Mouse (Mus musculus) right cerebral cortex, postnatal 10 days (tissue): ENCODE measurements around the gene Myof.

Experiments
- DNase-seq, 2 experiments: peaks; one replicate each; pipeline ENCODE4 v3.0.0; 2021; ENCODE audit warnings: low spot score in 2 of 2

The Myof gene

DNA sequence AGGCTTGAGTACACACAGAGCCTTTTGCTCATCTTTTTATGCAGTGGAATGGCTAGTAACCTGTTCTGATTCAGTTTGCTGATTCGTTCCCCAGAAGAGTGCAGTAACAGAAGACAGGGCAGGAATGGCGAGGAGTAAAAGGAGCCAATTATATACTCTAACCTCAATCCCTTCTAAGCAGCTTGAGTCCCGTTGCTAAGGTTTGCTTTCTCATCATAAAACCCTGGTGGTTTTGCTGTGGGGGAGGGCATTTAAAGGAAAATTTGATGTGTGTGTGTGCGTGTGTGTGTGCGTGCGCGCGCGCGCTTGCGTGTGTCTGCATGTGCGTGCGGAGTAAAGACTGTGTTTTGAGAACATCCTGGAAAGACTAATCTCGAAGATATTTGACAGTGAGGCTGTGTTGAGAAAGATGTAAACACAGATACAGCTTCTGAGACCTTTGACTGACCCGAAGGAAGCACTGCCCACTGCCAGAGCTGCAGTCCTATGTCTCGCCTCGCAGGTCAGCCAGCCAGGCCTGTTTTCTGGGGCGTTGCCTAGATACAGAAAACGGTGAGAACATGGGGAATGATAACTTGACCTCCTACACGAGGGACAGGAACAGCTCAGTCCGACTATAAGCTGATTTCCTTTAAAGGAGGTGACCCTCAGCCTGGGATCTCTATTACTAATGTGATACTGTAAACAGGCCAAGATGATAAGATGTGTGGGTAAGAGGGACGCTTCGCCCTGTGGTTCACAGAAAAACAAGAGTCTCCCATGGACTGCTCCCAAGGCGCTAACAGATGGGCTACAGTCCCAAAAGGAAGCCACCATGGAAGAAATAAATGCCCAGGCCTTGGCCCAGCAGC lies 39.5 kb downstream of the Myof start:
- no peak for DNase-seq

DNA sequence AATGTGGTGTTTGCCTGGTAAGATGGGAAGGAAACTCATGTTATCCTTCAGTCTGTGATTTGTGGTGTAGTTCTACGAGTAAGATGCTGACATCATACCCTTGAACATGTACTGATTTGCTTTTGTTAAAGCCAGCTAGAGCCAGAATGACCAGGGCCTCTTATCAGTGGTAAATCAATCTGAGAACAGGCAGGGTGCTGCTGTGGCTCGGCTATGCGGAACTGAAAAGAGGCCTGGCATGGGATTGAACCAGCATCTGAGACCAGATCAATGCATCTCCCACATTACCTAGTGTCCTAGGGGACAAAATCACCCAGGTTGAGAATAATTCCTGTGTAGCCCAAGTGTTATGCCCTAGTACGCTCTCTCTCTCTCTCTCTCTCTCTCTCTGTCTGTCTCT lies 40.6 kb downstream of the Myof start:
- DNase-seq, result no peak

DNA sequence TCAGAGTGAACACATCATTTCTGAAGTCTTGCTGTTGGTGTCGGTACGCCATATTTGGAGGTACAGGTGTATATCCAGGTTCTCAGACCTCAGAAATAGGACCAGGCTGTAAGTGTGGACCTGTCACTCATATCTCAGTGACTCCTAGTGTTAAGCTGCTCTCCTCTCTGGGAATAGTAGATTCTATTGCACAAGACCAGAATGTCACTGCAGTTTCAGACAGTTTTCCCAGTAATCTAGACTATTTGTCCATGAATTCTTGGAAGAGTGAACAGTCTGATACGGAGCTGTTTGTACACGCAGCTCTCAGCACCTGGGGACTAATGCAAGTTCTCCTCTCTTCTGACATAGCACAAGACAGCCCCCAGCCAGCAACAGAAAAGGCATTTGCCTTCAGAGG lies 42.4 kb downstream of the Myof start:
- no peak for DNase-seq

DNA sequence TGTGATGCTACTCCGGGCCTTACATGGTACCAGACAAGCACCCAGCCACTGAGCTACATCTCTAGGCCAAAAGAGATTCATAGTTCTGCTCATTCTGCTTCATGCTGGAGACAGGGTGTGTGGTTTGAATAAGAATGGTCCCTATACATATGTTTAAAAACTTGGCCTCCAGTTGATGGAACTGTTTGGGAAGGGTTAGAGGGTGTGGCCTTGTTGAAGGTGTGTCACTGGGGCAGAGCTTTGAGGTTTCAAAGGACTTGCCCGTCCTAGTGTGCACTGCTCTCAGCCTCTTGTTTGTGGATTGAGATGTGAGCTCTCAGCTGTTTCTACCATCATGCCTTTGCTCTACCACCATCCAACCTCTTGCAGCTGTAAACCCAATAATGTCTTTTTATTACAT lies 43.4 kb downstream of the Myof start:
- DNase-seq, result no peak

DNA sequence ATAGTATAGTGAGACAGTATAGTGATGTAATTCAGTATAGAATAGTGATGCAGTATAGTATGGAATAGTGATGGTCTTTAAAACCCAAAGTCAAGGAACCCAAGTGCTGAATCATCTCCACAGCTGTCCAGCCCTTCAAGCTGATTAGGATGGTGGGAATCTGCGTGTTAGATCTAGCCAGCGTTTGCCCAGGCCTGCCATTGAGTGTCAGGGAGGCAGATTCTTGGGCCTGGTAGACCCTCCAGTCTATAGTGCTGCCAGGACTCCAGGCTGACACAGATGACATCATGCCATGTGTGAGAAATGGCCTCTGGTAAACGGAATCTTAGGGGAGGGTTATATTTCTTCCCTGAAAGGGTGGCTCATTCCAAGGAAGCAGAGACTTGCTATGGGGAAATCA lies 49.1 kb downstream of the Myof start:
- no peak for DNase-seq

DNA sequence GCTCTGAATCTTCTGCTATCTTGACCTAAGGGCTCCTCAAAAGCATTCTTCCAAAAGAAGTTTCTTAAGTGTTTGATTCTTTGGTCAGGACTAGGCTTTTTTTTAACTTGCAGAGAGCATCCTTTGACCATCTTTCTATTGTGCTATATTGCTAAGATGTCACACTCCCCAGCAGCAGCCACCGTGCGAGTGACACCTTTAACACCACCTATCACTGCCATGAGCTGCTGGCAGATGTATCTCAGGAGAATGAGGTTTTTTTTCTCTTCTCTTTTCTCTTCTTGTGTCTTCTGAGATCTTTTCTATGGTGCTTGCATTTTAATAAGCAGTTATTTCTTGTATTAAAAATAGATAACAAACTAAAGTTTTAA lies 51.2 kb downstream of the Myof start:
- DNase-seq, result no peak

DNA sequence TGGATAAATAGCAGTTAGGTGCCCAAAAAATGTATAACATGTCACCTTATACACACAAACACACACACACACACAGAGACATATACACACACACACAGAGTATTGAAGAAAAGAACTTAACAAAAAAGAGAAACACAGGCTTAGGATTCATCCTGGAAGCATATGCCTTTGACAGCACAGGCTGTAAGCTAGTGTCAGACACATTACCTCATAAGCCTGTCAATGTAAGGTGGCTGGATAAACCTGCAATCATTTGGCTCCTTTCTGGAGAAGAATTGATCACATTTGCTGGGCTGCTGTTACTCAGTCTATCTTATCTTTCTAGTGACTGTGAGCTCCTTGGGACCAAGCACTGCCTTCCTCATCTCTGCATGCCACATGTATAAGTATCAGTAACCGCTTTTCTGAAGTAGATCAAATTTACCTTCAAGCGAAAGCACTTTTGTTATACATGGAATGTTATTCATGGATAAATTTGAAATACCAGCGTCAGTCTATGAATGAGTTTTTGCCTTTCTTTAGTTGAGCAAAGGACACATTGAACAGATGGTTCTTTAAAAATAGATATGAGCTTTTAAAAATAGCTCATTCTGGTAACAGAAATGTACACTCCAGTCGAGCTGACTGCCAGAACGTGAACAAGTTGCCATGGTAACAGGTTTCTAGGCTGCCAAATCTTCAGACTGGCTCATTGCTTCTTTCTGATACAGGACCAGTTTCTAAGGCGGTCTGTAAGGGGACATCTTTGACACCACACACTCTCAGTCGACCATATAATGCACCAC lies 51.8 kb downstream of the Myof start:
- DNase-seq, result peak; percentile 87 to 94

DNA sequence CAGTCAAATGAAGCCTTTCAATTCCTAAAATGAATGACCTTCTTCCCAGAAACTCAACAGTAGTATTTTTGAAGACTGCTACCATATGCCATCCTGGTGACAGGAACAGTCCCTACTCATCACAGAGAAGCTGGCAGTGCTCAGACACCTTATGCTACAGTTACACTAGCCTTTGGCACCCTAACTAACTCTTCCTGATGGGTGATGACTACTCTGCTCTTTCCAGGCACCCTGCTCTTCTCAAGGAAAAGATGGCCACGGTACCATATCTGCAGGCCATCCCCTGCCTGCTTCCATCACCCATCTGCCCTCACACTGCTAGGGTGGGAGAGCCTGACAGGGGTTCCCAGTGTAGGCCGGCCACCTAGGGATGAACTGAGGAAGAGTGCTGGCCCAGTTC lies 53.4 kb downstream of the Myof start:
- no peak for DNase-seq

DNA sequence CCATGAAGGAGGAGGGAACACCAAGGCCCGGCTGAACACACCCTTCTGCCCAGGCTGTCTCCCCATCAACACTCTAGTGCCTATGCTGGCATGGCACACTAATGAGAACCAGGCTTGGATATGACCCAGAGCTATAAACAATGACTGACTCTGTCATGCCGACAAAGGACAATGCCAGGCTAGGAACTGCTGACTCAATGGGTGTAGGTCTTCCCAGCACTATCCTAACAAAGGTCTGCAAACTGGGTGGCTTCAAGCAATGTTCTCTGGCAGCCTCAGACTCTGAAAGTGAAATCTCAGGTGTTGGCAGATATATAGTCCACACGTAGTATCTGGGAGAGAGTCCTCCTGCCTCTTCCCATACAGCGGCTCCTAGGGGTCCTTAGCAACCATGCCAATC lies 55.2 kb downstream of the Myof start:
- no peak for DNase-seq

DNA sequence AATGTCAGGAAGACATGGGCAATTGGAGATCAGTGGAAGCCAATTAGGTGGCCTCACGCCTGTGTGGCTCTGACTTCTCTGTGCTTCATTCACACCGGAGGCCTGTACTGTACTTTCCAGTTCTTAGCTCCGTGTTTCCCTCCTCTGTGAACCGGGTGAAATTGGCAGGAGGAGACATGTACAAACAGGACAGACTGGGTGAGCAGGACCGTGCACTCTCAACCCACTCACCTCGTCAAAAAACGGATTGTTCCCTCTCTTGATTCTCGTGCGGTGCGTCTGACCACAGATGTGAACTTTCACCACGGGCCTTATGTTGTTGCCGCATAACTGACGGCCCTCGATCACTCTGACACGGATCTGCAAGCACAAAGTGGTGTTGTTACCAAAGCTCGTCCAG lies 57.6 kb downstream of the Myof start:
- no peak for DNase-seq

DNA sequence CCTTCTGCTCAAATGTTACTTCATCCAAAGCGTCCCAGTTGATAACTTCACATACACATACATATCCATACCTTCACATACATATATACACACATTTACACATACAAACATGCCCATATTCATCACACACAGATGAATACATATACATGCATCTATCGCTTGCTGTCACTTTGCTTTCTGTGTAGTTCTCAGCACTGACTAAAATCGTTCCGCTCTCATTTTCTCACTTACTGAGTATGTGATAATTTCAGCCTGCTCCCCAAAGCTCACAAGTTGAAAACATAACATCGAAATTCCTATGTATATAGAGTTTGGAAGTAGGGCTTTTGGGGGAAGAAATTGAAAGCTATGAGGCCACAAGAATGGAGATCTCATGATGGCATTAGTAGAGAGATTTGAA lies 67.4 kb downstream of the Myof start:
- DNase-seq, result no peak

DNA sequence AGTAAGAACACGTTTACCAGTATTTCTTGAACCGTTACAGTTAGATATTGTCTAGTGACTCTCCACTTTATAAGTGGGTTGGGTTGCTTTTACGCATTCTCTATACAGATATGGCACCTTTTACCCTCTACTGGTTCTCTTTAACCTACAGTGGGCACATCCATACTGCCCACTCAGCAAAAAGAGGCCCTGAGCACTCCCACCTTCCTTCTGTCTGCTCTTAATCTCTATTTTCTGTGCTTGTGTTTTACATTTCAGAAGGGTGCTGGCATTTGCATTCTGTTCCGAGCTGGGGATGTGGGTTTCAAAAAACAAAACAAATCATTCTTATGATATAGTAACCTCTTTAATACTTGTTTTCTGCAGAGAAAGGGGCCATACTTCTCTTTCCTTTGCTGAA lies 72.8 kb downstream of the Myof start:
- DNase-seq, result no peak

DNA sequence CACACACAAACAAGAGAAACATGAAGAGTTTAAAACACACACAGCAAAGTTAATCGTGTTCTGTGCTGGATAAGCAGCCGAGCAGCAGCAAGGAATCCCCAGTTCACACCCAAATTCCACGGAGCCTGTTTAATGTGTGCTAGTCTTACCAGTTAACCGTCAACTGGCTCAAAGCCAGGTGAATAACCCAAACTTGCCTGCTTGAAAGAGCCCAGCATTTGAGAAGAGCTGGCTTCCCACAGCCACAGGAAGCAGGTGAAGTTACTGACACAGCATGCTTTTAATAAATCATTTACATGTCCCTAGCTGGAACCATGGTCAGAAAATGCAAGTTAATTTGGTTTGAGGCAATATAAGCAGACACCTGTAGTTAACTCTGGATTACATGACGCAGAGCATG lies 73.4 kb downstream of the Myof start:
- DNase-seq, result no peak

DNA sequence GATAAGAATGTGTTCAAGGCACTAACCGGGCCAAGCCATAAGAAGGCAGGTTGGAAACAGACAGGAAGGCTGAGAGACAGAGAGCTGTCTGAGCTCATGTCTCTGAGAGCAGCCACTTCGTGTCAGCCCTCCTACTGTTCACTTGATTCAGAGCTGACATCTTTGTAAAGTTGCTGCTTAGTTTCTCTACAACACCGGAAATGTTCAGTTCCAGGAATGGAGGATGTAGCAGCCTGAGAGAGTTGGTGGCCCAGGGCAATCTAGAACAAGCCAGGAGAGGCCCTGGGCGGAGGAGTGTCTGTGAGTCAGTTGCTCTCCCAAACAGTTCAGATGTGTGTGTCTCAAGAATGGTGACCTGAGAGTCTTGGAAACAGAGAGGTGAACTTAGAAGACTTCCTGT lies 77.5 kb downstream of the Myof start:
- DNase-seq, result no peak

DNA sequence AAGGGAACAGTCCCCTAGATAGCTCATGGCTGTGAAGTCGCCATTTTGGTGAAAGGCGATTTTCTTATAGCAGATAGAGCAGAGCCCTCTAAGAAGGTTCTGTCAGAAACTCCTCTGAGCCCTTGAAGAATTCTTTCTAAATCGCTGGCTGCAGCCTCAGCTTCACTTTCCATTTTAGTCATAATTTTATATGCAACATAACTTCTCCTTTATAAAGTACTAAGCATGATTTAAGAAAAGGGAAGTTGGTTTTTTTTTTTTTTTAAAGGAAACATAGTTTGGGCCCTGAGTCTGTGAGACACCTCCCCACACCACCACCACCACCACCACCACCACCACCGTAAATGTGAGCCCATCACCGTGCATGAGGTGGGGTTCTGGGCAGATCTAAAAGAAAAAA lies 80.0 kb downstream of the Myof start:
- no peak for DNase-seq

DNA sequence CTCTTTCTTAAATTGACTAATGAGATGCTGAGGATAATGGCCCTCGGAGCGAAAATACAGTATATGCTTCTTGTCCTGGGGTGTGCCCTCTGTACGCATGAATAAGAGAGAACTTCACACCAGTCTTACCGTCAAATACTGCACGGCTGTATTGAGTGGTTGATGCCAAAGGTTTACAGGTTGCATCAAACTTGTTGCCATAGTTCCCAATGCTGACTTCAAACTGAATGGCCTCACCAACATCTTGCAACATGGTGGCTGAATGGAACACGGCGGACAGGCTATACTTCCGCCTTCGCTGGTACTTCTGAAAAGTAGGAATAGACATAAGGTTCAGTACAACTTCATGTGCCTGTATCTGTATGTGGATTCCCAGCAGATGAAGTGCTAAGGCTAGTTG lies 82.6 kb downstream of the Myof start:
- no peak for DNase-seq

DNA sequence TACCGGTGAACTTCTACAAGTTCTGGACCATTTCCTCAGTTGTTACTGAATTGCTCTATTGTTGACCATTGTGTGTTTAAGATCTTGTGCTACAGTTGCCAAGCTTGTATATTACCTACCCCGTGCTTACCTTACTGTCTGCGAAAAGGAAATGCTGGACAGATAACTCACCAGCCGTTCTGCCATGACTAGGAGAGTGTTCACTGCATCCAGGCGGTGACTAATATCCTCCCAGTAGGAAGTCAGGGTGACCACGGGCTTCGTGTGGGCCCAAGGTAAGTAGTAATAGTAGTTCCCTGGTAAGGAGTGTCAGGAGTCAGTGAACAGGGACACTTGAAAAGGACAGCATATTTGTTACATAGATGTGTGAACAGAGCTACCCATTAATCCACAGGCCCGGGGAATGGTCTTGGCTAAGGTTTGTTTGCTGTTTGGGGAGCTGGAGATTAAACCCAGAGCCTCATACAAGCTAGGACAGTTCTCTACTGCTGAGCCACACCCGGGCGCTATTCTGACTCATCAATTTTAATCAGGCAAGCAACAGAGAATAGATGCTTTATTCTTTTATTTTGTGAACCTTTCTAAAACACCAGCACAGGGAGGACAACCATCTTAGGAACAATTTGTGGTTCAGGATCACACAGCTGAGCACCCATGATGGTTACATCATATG lies 83.7 kb downstream of the Myof start:
- no peak for DNase-seq

DNA sequence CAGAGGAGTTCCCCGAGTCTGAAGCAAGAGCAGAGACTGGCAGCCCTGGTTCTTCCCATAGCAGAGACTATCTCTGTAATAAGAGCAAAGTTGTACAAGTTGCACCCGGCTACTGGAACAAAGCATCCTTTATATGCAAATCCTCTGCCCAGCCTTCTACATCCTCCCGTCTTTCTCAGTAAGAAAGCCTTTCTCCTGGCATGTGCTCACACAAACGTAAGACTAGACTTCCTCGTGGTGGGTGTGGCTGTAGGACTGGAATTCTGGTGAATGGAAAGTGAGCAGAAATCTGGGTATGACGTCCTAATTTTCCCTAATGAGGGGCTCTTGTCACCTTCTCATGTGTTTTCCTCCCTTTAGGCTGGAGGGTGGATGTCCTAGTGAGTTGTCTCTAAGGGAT lies 84.3 kb downstream of the Myof start:
- no peak for DNase-seq

DNA sequence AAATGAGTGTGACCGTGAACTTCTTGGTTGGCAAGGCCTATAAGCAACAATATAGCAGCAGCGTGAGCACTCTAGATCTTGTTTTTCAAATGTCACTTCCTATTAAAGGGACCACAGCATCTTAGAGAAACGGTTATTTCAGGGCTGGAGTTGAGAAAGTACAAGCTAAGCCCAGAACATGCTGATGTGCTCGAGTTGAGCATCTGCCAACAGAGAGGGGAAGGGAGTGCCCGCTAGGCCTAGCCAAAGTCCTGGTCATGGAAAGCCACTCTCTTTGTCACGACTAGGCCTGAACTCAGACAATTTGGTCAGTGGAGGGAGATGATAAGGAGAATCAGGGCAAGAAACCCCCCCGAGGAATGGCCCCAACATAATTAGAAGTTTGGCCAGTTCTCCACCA lies 86.1 kb downstream of the Myof start:
- DNase-seq, result no peak

DNA sequence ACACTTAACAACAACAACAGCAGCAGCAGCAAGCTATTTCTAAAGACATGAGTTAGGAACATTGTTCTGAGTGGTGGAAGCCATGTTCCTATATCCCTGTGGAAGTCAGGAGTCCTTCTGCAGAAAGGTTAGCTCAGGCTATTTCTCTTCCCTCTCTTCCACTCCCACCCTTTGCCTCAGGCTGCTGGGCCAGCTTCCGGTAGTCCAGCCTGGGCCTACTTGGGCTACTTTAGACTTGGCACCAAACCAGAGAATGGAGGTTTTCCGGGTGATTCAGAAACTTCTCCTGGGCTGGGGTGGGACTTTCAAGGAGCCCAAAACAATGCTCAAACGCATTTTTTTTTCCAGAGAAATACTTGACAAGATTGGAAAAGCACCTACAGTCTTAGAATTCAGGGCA lies 87.4 kb downstream of the Myof start:
- no peak for DNase-seq

DNA sequence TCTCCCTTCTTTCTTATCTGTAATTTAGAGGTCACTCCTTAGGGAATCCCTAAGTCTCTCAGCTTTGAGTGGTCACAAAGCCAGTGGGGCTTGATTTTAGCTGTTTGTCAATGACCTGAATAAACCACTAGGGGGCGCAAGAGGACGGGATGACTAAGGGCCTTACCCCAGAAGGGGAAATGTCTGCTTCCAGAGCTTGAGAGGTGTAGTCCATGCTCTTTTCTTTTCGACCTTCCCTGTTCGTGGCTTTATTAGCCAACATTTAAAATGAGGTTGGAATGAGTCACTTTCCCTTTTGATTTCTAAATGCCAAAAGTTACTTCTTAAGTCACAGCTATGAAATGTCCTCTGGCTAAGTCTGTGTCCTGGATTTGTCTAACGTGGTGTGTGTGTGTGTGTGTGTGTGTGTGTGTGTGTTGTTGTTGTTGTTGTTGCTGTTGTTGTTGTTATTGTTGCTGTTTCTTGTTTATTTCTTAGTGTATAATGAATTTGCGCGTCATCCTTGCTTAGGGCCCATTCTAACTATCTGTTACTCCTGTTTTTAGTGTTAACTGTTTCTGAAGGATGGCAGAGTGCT lies 87.9 kb downstream of the Myof start:
- peak; percentile 72 to 87 for DNase-seq

DNA sequence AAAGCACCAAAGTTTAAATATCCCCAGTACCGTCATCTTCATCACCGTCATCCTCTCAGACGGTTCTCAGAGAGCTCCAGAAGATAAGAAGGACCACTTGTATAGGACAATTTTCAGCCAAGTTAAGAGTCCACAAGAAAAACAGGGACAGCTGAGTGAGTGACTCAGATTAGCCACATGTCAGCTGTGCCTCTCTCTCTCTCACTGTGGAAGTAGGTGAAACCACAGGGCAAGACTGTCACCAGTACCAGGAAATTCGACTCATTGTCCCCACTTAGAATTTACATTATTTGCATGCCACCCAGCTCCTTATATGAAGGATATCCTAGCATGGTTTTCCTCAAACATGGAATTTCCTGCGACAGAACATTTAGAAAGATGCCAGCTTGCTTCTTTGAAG lies 88.6 kb downstream of the Myof start:
- no peak for DNase-seq

DNA sequence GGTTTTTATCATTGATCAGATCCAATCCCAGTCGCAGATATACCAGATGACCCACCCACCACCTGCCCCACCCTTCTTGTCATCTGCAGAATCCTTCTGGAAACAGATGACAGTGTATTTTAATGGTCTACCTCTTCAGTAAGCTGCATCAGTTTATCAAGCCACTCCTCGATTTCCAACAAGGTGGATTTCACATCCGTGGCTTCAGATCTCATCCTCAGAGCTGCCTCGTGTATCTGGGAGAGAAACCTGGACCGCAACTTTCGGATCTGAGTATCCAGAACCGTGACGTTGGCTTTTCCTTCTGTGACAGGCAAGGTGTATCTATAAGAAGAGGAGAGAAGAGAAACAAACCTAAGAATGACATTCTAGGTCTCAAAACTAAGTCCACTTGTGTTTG lies 89.1 kb downstream of the Myof start:
- no peak for DNase-seq
